Mouse (Mus musculus): ENCODE data around the gene Olfr1309.
"Not testable (repeated sequence)": the region's sequence is repeated elsewhere in the genome, so short reads cannot be mapped to it uniquely, and the experiment has no call there.

Olfr1309 gene

DNA sequence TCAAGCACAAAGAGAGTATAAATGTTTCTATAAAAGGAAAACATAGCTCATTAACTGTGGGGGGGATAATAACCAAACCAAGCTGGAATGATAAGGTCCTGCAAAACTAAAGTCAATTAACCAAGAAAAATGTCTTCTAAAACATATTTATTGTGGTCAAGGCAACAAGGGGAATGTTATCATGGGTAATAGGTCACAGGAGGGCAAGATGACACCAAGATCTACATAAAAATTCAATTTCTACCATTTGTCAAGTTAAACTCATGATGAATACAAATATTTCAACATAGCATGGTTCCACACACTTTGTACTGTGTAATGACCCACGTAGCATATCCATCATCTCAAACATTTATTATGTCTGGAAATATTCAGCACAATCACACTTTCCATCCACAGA is at the start of gene Olfr1309:
TSS of gene Olfr1309 (minus strand) at position 101 of the 400 bp plus-strand sequence.
- no peak for DNase-seq (ENCODE audit: low read depth in 1 of 2, low spot score in 2 of 2)

- DNase-seq (ENCODE audit: low read depth in 1 of 2, low spot score in 2 of 2): not testable (repeated sequence)
These were observed 36.9 kb upstream of the Olfr1309 start for GRCm38 (mm10) chr2:112026971-112027370.

GRCm38 (mm10) chr2:112024312-112024711 is 34.2 kb upstream of the Olfr1309 start, which contains the start of gene Olfr1311:
Olfr1311 (minus strand) TSS chr2:112024412.
- no peak for DNase-seq (ENCODE audit: low read depth in 1 of 2, low spot score in 2 of 2)

- DNase-seq (ENCODE audit: low read depth in 1 of 2, low spot score in 2 of 2): no peak
These were observed 24.8 kb upstream of the Olfr1309 start for GRCm38 (mm10) chr2:112014900-112015299.

DNA sequence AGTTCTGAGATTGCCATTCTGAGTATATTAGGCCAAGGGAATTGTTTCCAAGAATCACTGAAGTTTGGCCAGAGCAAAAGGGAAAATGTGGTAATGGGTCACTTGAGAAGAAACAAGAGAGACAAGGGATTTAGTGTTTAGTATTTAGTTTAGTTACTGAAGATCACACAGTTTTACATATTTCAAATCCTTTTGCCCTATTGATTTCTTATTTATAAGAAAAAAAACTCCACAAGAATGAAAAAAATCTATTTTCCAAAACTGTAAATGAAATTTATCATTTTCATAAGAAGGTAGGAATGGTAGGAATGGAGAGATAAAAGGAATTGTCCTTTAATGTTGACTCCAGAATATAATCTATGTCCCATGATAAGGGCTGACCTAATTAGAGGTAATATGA is 22.5 kb upstream of the Olfr1309 start, which contains the start of gene Olfr1310:
TSS of gene Olfr1310 (minus strand) at position 101 of the 400 bp plus-strand sequence.
- DNase-seq (ENCODE audit: low read depth in 1 of 2, low spot score in 2 of 2): no peak

- no peak for DNase-seq (ENCODE audit: low read depth in 1 of 2, low spot score in 2 of 2)
These were observed 25.2 kb downstream of the Olfr1309 start, which contains the start of gene Olfr1308 for GRCm38 (mm10) chr2:111964844-111965243. Olfr1308 (minus strand) TSS chr2:111964944.

GRCm38 (mm10) chr2:111949340-111949739 is 40.7 kb downstream of the Olfr1309 start, which contains the start of gene Olfr1307:
Olfr1307 (minus strand) TSS chr2:111949440.
- DNase-seq (ENCODE audit: low read depth in 1 of 2, low spot score in 2 of 2): no peak
